Mouse (Mus musculus): ENCODE measurements around the gene Chn2. TPM values are rescaled to one million over a fixed set of nuclear protein-coding genes. Genes with fewer than 3 reads are reported as not detected.
A peak's percentile ranks its signal among the peaks of the same experiment; 100 is the strongest.

Chn2 gene
- total and polyA plus RNA-seq, 3 experiments: not detected

DNA sequence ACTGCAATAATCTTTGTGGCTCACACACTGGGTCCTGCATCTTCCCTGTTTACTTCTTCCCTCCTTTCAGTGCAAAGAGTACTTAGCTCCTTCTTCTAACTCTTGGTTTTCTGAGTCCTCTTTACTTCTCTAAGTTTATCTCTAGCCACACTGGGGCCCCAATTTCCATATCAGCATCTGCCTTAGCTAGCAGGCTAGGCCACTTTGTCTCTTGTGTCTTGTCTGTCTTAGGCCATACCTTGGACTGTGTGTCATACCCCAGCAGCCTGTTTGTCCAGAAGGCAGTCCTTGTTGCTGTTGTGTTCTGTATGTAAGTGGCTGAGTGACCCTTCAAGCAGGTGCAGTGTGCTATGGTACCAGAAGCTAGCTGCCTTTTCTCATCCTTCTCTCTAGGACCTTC lies 124.3 kb downstream of the Chn2 start:
- in situ Hi-C loops (cut with MboI; ENCODE audit: low pct_ligation_motif_present, low pct_unique_long_range_greater_than_20kb, low sequenced_read_pairs) (loop anchor here (10.0 kb wide), 1 partner anchor 129 kb away; the partner anchor contains the start of gene Chn2), dilution Hi-C loops (cut with MboI; ENCODE audit: extremely low pct_ligation_motif_present, extremely low pct_unique_long_range_greater_than_20kb, low sequenced_read_pairs) (no loop called here)
- no peaks in the 10 kb centered on the region for H3K27me3 ChIP-seq (replicated peaks)
- H3K9me3 ChIP-seq (replicated peaks; ENCODE audit: low read length): no peaks in the 10 kb centered on the region
- no peak overlapping the region for H3K4me2 ChIP-seq (ENCODE audit: insufficient read depth, low read depth, poor library complexity, severe bottlenecking)
- no peak for DNase-seq (ENCODE audit: extremely low read depth)
- no peak overlapping the region for H3K9ac ChIP-seq (ENCODE audit: insufficient read depth, low read depth)
- no peak overlapping the region for H3K4me3 ChIP-seq (replicated peaks in 1 of 3; ENCODE audit: low read depth in 2 of 3, low read length in 2 of 3, poor library complexity in 1 of 3)
- no peaks in the 10 kb centered on the region for H3K36me3 ChIP-seq (replicated peaks in 1 of 2; ENCODE audit: control insufficient read depth in 1 of 2, insufficient read depth in 1 of 2, low read length in 1 of 2)
- H3K79me2 ChIP-seq (replicated peaks; ENCODE audit: control insufficient read depth, extremely low read depth, insufficient read depth, poor library complexity, severe bottlenecking): no peaks in the 10 kb centered on the region
- peaks cover 13 to 32% of the 10 kb centered on the region in 2 experiments for H3K4me1 ChIP-seq (ENCODE audit: control insufficient read depth in 1 of 2, insufficient read depth in 2 of 2)
- H3K27ac ChIP-seq (ENCODE audit: insufficient read depth, low read depth): no peak overlapping the region
- TF ChIP-seq USF1 (IDR thresholded peaks at IDR 0.05; ENCODE audit: low read depth, low read length): no peak
- no peak for TF ChIP-seq RCOR1 (conservative IDR thresholded peaks at IDR 0.05; ENCODE audit: low read depth, low read length)
- TF ChIP-seq ZMIZ1 (IDR thresholded peaks at IDR 0.05; ENCODE audit: low read depth, low read length): no peak
- no peak for TF ChIP-seq E2F4 (IDR thresholded peaks at IDR 0.05; ENCODE audit: insufficient replicate concordance, low read depth, low read length)
- TF ChIP-seq GABPA (IDR thresholded peaks at IDR 0.05; ENCODE audit: insufficient replicate concordance, low read depth, low read length): no peak
- TF ChIP-seq IRF4 (IDR thresholded peaks at IDR 0.05; ENCODE audit: low read depth, low read length): no peak
- TF ChIP-seq ZKSCAN1 (IDR thresholded peaks at IDR 0.05; ENCODE audit: borderline replicate concordance, low read depth, low read length): no peak
- TF ChIP-seq TCF12 (IDR thresholded peaks at IDR 0.05; ENCODE audit: low read depth, low read length): no peak
- no peak for TF ChIP-seq CHD1 (IDR thresholded peaks at IDR 0.05; ENCODE audit: low read depth, low read length)
- no peak for TF ChIP-seq NELFE (IDR thresholded peaks at IDR 0.05; ENCODE audit: low read depth, low read length)

DNA sequence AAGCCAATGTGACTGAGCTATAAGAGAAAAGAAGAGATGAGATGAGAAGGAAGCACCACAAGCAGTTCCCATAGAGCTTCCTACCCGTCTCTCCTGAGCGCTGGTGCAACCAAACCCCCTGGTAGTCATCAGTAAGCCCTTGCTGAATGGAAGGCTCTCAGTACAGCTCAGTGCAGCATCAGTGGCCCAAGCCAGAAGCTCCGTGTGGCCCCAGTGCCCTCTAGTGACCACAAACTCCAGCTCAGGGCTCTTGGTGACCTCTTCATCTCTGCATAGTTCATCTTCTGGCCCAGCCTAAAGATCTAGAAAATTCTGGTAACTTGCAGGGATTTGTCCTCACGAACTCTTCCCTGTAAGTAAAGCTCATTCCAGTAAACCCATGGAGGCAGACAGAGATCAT lies 125.4 kb downstream of the Chn2 start:
- no peaks in the 10 kb centered on the region for H3K27me3 ChIP-seq (replicated peaks)
- no peak overlapping the region for H3K27ac ChIP-seq (ENCODE audit: insufficient read depth, low read depth)
- no peaks in the 10 kb centered on the region for H3K9me3 ChIP-seq (replicated peaks; ENCODE audit: low read length)
- H3K9ac ChIP-seq (ENCODE audit: insufficient read depth, low read depth): no peak overlapping the region
- dilution Hi-C loops (cut with MboI; ENCODE audit: extremely low pct_ligation_motif_present, extremely low pct_unique_long_range_greater_than_20kb, low sequenced_read_pairs) (no loop called here), in situ Hi-C loops (cut with MboI; ENCODE audit: low pct_ligation_motif_present, low pct_unique_long_range_greater_than_20kb, low sequenced_read_pairs) (loop anchor here (10.0 kb wide), 1 partner anchor 130 kb away; the partner anchor contains the start of gene Chn2)
- no peak overlapping the region for H3K4me3 ChIP-seq (replicated peaks in 1 of 3; ENCODE audit: low read depth in 2 of 3, low read length in 2 of 3, poor library complexity in 1 of 3)
- DNase-seq (ENCODE audit: extremely low read depth): no peak
- H3K36me3 ChIP-seq (replicated peaks in 1 of 2; ENCODE audit: control insufficient read depth in 1 of 2, insufficient read depth in 1 of 2, low read length in 1 of 2): no peaks in the 10 kb centered on the region
- no peaks in the 10 kb centered on the region for H3K79me2 ChIP-seq (replicated peaks; ENCODE audit: control insufficient read depth, extremely low read depth, insufficient read depth, poor library complexity, severe bottlenecking)
- H3K4me1 ChIP-seq (ENCODE audit: control insufficient read depth in 1 of 2, insufficient read depth in 2 of 2): peaks cover 13 to 29% of the 10 kb centered on the region in 2 experiments
- no peak overlapping the region for H3K4me2 ChIP-seq (ENCODE audit: insufficient read depth, low read depth, poor library complexity, severe bottlenecking)
- TF ChIP-seq ZKSCAN1 (IDR thresholded peaks at IDR 0.05; ENCODE audit: borderline replicate concordance, low read depth, low read length) (no peak), SMC3 (IDR thresholded peaks at IDR 0.05; ENCODE audit: low read depth, low read length) (peak; percentile 86), ZC3H11A (IDR thresholded peaks at IDR 0.05; ENCODE audit: low read depth, low read length) (peak; percentile 47), RAD21 (IDR thresholded peaks at IDR 0.05; ENCODE audit: low read depth, low read length) (peak; percentile 91), CTCF (conservative IDR thresholded peaks at IDR 0.05 in 1 of 2, IDR thresholded peaks at IDR 0.05 in 1 of 2; ENCODE audit: low read depth in 2 of 2, low read length in 2 of 2) (peak; percentile 48 to 84; a peak in 3 of 4 replicates), ELF1 (IDR thresholded peaks at IDR 0.05; ENCODE audit: low read depth, low read length) (no peak)
